Mouse (Mus musculus) liver, embryonic 14.5 days (tissue): Measurements from ENCODE around the gene Prr12. TPM values are rescaled to one million over a fixed set of nuclear protein-coding genes. Genes with fewer than 3 reads are reported as not detected.

Experiments
- ATAC-seq: fragments of 200-750 bp; cut with Nextera tagmentation; 2 replicates; pipeline ENCODE4 v1.8.0; 2017; ENCODE audit warnings: moderate number of reproducible peaks, mild to moderate bottlenecking, moderate library complexity; ENCODE audit not compliant: insufficient read depth
- DNase-seq, 3 experiments: peaks; one replicate each; pipeline ENCODE4 v3.0.0-alpha.2; 2012 to 2013; ENCODE audit warnings: low read depth in 3 of 3, low spot score in 3 of 3
- H3K27ac ChIP-seq: fragments of 300-500 bp; sonication (generic); 2 replicates; pipeline ENCODE4 v1.5.1; 2014; ENCODE audit warnings: moderate library complexity, mild to moderate bottlenecking, control low read depth, inconsistent platforms
- H3K27me3 ChIP-seq: fragments of 300-500 bp; sonication (generic); 2 replicates; pipeline ENCODE4 v1.6.1; 2014; ENCODE audit warnings: mild to moderate bottlenecking, low read length, moderate library complexity; ENCODE audit not compliant: control insufficient read depth, insufficient read depth
- H3K36me3 ChIP-seq: fragments of 300-500 bp; sonication (generic); replicated peaks from 2 replicates; pipeline ENCODE4 v1.6.1; 2014; ENCODE audit warnings: low read depth; ENCODE audit not compliant: control insufficient read depth, insufficient read depth
- H3K4me1 ChIP-seq, 2 experiments: fragments of 200-500 bp in 1 of 2; fragments of 300-500 bp in 1 of 2; sonication (generic) in 1 of 2; replicated peaks; 2 replicates each; pipeline ENCODE4 v1.6.1; 2012 to 2014; ENCODE audit warnings: antibody characterized with exemption in 1 of 2, inconsistent platforms in 1 of 2, low read length in 1 of 2; ENCODE audit not compliant: control insufficient read depth in 2 of 2, insufficient read depth in 2 of 2
- H3K4me2 ChIP-seq: fragments of 300-500 bp; sonication (generic); 2 replicates; pipeline ENCODE4 v1.6.1; 2014; ENCODE audit warnings: low read depth, mild to moderate bottlenecking, control low read depth, moderate library complexity
- H3K4me3 ChIP-seq, 2 experiments: fragments of 200-500 bp in 1 of 2; fragments of 300-500 bp in 1 of 2; sonication (generic) in 1 of 2; 2 replicates each; pipeline ENCODE4 v1.5.1; 2012 to 2014; ENCODE audit warnings: low read depth in 2 of 2, low read length in 2 of 2, mild to moderate bottlenecking in 2 of 2, control low read depth in 1 of 2, inconsistent platforms in 1 of 2, moderate library complexity in 1 of 2; ENCODE audit not compliant: insufficient read depth in 1 of 2
- H3K9ac ChIP-seq: fragments of 300-500 bp; sonication (generic); replicated peaks from 2 replicates; pipeline ENCODE4 v1.6.1; 2014; ENCODE audit warnings: mild to moderate bottlenecking, control low read depth, moderate library complexity
- H3K9me3 ChIP-seq: fragments of 300-500 bp; sonication (generic); 2 replicates; pipeline ENCODE4 v1.6.1; 2016; ENCODE audit warnings: low read length, mixed read lengths; ENCODE audit not compliant: control insufficient read depth
- CTCF ChIP-seq: IDR thresholded peaks from 2 replicates; pipeline ENCODE4 v1.5.1; 2016; ENCODE audit warnings: antibody characterized with exemption, low read depth, control low read depth
- EP300 ChIP-seq: IDR thresholded peaks from 2 replicates; pipeline ENCODE4 v1.6.1; 2016; ENCODE audit warnings: antibody characterized with exemption, low read depth
- WGBS: fragments of 180-500 bp; shearing (Covaris S2); extraction: QIAGEN DNeasy Blood & Tissue Kit; methylation state at CpG from one replicate; pipeline ENCODE4 v1.1.7; 2014; ENCODE audit not compliant: insufficient replicate concordance; 5-methylcytosine and 5-hydroxymethylcytosine counted together
- polyA plus RNA-seq, 2 experiments: library from polyadenylated mRNA; depleted of rRNA in 1 of 2; stranded (reverse) in 1 of 2; unstranded in 1 of 2; fragments of >200 nt; fragmentation: Nextera tagmentation in 1 of 2; extraction: Ambion mirVana in 1 of 2; gene quantifications; 2 replicates each; pipeline versions ENCODE4 v1.2.1 to v1.2.3; 2012 to 2014

Gene Prr12
- polyA plus RNA-seq, 2 experiments, result 1.9 to 2.6 TPM

DNA sequence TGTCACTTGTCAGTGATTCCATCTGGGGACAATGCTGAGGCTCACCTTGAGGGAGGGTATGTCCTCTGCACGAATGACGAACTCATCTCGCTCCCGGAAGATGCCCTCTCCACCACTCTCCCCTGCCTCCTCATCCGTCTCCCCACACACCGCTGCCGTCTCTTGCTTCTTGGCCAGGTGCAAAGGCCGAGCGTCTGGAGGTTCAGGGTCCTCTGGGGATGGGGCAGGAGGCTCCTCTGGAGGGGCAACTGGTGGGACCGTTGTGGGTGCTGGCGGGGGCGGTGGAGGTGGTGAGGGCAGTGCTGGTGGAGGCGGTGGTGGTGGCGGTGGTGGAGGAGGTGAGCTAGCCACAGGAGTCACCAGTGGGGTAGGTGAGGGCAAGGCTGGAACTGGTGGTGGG lies 9.4 kb downstream of the Prr12 start:
- Histone ChIP-seq H3K9me3 (no peaks in the 10 kb centered on the region), H3K4me3 (no peak overlapping the region), H3K27me3 (no peaks in the 10 kb centered on the region), H3K27ac (no peak overlapping the region), H3K9ac (no peak overlapping the region), H3K4me1 (no peaks in the 10 kb centered on the region), H3K4me2 (no peak overlapping the region), H3K36me3 (peaks cover 26% of the 10 kb centered on the region)
- TF ChIP-seq EP300, result no peak
- no peak for TF ChIP-seq CTCF
- DNase-seq (no peak), ATAC-seq (no peak)
- 90% methylated on average over 14 of the region's 14 CpGs for WGBS

DNA sequence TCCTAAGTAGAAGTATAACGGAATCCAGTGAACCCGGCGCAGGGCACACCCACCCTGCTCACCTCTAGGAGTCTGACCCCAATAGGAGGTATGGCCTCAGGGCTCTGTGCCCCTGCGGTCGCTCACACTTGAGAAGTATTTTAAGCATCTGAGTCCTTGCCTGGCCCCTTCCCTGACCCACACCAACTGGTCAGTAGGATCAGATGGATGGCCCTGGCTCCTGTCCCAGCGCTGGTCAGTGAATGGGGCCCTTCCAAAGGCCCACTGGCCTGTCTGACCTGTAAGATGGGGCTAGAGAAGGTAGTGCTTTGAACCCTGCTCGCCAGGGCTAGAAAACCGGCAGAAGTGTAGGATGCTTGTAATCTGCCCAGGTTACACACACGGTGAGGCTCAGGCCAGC lies 11.8 kb downstream of the Prr12 start:
- 84% methylated on average over 9 of the region's 9 CpGs for WGBS

DNA sequence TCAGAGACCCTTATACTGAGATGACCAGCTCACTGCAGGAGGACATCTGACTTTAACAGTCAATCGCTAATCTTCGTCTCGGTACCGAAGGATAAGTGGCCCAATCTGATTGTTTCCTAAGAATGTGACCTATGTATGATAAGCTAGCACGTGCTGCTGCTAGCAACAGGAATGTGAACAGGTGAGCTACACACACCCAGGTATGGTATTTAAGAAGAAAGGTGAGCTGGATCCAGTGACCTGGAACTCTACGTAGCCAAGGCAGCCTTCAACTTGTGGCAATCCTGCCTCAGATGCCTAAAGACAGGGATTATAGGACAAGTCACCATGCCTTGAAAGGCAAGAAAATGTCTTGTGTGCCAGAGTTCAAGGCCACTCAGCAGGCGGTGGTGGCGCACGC lies 14.3 kb downstream of the Prr12 start:
- no peak for DNase-seq
- no peak overlapping the region for H3K4me3 ChIP-seq
- no peaks in the 10 kb centered on the region for H3K27me3 ChIP-seq
- no peak overlapping the region for H3K9ac ChIP-seq
- H3K36me3 ChIP-seq, result peaks cover 28% of the 10 kb centered on the region
- TF ChIP-seq CTCF (no peak), EP300 (no peak)
- H3K4me1 ChIP-seq, result no peaks in the 10 kb centered on the region
- ATAC-seq, result no peak
- no peak overlapping the region for H3K27ac ChIP-seq
- H3K9me3 ChIP-seq, result no peaks in the 10 kb centered on the region
- WGBS, result 76% methylated on average over 9 of the region's 9 CpGs
- no peak overlapping the region for H3K4me2 ChIP-seq

More for the DNA sequence above, 11.8 kb downstream of the Prr12 start:
- Histone ChIP-seq H3K4me1 (no peaks in the 10 kb centered on the region), H3K27ac (no peak overlapping the region), H3K4me3 (no peak overlapping the region), H3K4me2 (no peak overlapping the region), H3K9ac (no peak overlapping the region), H3K9me3 (no peaks in the 10 kb centered on the region), H3K27me3 (no peaks in the 10 kb centered on the region), H3K36me3 (peaks cover 19% of the 10 kb centered on the region)
- ATAC-seq (no peak), DNase-seq (no peak)
- TF ChIP-seq CTCF (no peak), EP300 (no peak)

DNA sequence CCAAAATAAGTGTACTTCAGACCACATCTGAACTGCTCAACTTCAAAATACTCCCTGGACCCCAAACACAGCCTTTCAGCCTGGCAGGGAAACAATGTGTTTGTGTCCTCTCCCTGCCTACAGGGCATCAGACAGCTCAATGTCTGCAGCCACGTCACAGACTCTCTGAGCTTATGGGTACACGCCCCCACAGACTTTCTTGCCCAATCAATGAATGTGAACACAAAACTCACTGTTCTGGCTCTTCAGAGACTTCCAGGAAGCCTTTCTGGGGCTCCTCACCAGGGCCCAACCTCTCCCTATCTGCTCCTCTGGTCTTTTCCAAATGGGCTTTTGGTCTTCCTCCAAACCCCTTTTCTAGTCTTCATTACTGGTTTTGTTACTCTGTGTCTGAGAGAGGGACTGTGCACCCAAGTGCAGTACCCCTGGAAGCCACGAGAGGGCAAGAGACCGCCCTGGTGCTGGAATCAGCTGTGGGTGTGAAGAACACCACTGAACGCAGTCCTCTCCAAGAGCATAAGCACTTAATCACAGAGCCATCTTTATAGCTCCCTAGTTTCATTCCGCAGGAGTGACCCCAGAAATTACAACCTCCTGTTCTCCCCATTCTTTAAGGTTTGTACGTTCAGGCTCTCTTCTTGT lies 14.8 kb downstream of the Prr12 start:
- Histone ChIP-seq H3K36me3 (peaks cover 27% of the 10 kb centered on the region), H3K4me3 (no peak overlapping the region), H3K4me1 (no peaks in the 10 kb centered on the region), H3K9me3 (no peaks in the 10 kb centered on the region), H3K27me3 (no peaks in the 10 kb centered on the region), H3K27ac (no peak overlapping the region), H3K4me2 (no peak overlapping the region), H3K9ac (no peak overlapping the region)
- 46% methylated on average over 7 of the region's 7 CpGs for WGBS
- peak; percentile 55; the same call in 1 of the 2 replicates for ATAC-seq
- peak in 1 of 3 experiments; percentile 40 for DNase-seq
- TF ChIP-seq EP300 (no peak), CTCF (peak; percentile 95)

DNA sequence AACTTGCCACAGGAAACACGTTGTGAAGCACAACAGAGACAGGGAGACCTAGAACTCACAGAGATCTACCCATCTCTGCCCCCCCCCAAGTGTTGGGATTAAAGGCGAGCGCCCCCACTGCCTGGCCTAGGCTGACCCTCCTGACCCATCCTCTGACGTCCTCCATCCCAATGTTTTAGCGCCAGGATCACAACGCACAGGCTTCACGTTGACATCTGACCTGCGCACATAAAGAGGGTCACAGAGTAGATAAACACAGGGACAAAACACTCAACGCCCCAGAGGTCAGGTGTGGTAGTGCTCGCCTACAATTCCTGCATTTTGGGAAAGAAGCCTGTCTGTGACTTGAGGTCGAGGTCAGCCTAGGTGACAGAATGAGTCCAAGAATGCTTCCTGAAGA lies 16.0 kb downstream of the Prr12 start:
- Histone ChIP-seq H3K27ac (no peak overlapping the region), H3K9ac (no peak overlapping the region), H3K4me2 (no peak overlapping the region), H3K27me3 (no peaks in the 10 kb centered on the region), H3K36me3 (peaks cover 18% of the 10 kb centered on the region), H3K9me3 (no peaks in the 10 kb centered on the region), H3K4me3 (no peak overlapping the region), H3K4me1 (no peaks in the 10 kb centered on the region)
- TF ChIP-seq CTCF, result peak; percentile 22; the same call in 1 of the 2 replicates
- no peak for TF ChIP-seq EP300
- WGBS, result 76% methylated on average over 11 of the region's 11 CpGs
- ATAC-seq (no peak), DNase-seq (no peak)
